Mouse (Mus musculus) gastrocnemius, postnatal 36 days (tissue): ENCODE data around the gene P2rx7. TPM values are rescaled to one million over a fixed set of nuclear protein-coding genes. Genes with fewer than 3 reads are reported as not detected.

Source experiments
- DNase-seq, 2 experiments: peaks; one replicate each; pipeline ENCODE4 v3.0.0; 2022
- intact Hi-C: fragments of 180-260 bp; cut with DNase I; formaldehyde crosslinking; loops from one replicate; pipeline ENCODE4 v1.15.1; 2025
- microRNA-seq, 2 experiments: library from miRNA; unstranded; fragments of <30 nt; microRNA quantifications; one replicate each; pipeline ENCODE4 v1.2.0; 2021
- total RNA-seq, 2 experiments: library from RNA; stranded (reverse); gene quantifications; 2 replicates each; pipeline ENCODE4 v1.2.3; 2021

The P2rx7 gene
- total RNA-seq, 2 experiments from 2014 or later, result 1.3 to 1.9 TPM

DNA sequence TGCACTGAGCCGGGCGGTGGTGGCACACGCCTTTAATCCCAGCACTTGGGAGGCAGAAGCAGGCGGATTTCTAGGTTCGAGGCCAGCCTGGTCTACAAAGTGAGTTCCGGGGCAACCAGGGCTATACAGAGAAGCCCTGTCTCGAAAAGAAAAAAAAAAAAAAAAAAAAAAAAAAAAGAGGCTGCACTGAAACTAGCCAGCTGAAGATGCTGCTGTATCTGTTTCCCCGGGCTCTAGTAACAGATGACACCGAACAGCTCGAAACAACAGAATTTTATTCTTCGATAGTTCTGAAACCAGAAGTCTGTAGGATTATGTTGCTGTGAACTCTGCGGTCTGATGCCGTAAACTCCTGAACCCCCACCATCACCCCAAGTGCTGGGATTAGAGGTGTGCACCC, 81.7 kb downstream of the P2rx7 start:
- intact Hi-C loops, result loop anchor here (5.0 kb wide), 2 partner anchors 98 to 323 kb away; no protein-coding TSS in a partner anchor

DNA sequence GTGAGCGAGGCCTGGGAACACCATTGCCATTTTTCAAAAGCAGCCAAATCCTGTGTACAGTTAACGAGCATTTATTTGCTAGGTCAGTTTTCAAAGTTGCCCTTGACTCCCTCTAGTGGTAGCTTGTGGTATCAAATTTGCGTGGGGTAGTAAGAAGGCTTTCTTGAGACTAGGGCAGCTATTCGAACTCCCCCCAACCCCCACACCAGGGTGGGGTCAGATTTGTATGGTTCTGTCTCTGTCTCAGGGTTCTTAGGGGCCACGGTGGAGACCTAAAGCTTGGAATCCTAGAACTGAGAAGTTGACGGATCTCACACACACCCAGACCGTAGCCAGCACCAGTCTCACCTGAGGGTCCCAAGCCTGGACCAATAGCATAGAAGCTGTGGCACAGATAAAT, 82.4 kb downstream of the P2rx7 start:
- DNase-seq, result peak in 1 of 2 experiments; percentile 29
- intact Hi-C loops, result loop anchor here (5.0 kb wide), 2 partner anchors 99 to 324 kb away; no protein-coding TSS in a partner anchor

More for the DNA sequence above, 81.7 kb downstream of the P2rx7 start:
- DNase-seq, result no peak

GRCm38 (mm10) chr5:122726595-122726994, 82.9 kb downstream of the P2rx7 start:
- intact Hi-C loops, result loop anchor here (5.0 kb wide), 2 partner anchors 99 to 324 kb away; no protein-coding TSS in a partner anchor

GRCm38 (mm10) chr5:122727096-122727495, 83.4 kb downstream of the P2rx7 start:
- no peak for DNase-seq
- intact Hi-C loops, result loop anchor here (5.0 kb wide), 2 partner anchors 100 to 325 kb away; no protein-coding TSS in a partner anchor

More at GRCm38 (mm10) chr5:122726595-122726994, 82.9 kb downstream of the P2rx7 start:
- no peak for DNase-seq

- DNase-seq, result no peak
These were observed 87.1 kb downstream of the P2rx7 start for GRCm38 (mm10) chr5:122730776-122731175.

DNA sequence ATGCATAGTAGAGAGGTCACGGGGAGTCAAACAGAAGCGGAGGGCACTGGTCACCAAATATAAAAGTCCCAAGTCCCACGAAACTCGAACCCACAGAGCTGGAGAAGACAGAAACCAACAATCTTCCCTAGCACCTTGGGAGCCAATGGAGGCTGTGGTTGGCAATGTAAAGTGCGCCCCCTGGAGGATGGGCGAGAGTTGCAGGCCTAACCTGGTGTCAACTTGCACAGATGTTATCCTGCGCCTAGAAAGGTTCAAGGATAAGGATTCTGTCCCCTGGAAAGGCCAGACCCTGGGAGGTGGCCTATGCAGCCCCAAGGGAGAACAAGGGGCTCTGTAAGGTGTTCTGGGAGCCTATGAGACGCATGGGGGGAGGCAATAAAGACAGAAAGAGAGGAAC, 87.6 kb downstream of the P2rx7 start:
- intact Hi-C loops, result loop anchor here (5.0 kb wide), 1 partner anchor 319 kb away; no protein-coding TSS in a partner anchor
- DNase-seq, result peak; percentile 52 to 62

More at GRCm38 (mm10) chr5:122730776-122731175, 87.1 kb downstream of the P2rx7 start:
- intact Hi-C loops, result loop anchor here (5.0 kb wide), 1 partner anchor 318 kb away; no protein-coding TSS in a partner anchor

DNA sequence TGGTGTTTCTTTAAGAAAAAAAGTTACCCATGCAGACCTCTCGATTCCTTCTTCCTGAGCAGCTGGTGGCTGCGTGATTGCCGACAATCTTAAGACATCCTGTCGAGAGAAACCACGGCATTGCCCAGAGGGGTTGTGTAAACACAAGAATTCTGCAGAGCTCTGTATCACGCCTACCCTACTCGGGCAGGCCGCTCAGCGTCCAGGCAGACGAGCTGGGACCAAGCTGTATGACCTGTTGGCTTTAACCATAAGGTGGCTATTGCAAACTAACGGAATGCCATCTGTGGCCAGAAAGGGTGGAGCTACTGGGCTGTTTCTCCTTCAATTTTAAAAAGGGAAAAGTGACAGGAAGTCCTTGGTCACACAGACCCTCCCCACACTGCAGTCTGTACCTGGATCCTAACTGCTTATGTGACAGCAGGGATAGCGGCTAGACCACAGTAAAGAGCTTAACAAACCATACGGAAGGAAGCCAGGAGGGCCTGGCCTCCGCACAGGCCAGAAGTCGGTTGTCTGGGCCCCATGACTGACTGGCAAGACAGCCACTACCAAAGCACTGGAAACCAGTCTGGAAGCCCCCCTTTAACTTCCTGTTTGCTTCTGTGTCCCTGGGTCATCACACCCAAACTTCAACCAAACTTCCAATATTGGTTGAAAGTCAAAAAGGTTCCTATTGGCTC, 88.4 kb downstream of the P2rx7 start:
- DNase-seq, result no peak
- intact Hi-C loops, result loop anchor here (5.0 kb wide), 1 partner anchor 320 kb away; no protein-coding TSS in a partner anchor

DNA sequence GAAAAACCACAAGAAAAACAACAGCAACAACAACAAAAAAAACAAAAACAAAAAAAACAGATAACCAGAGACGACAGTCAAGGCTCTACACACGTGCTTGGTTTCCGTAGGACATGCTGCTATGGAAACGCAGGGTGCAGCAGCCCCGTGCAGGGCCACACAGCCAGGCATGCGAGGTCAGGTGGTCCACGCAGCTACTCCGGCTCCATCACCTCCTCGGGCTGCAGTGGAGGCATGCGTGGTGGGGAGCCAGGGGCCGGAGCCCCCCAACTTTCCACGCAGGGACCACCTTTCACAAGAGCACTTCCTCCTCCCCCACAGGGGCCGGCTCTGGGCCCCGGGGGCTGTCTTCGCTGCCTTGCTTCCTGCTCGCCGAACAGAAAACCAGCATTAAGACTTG, 90.2 kb downstream of the P2rx7 start:
- intact Hi-C loops, result loop anchor here (5.0 kb wide), 1 partner anchor 322 kb away; no protein-coding TSS in a partner anchor

DNA sequence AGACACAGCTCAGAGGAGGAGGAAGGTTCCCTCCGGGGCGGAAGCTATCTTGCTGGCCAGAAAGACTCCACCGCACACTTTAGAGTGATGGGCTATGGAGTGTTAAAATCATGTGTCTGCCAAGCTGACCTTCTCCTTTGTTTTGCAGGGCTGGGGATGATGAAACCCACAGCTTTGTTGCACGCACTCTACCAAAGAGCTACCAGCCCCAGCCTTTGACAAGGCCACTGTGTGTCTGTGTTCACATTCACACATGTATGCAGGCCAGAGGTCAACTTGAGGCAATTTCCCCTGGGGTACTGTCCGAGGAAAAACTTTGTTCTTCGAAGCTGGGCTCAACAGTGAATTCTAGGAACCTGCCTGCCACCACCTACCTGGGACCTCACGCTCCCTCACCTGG, 92.1 kb downstream of the P2rx7 start:
- no peak for DNase-seq
- intact Hi-C loops, result no loop called here

More for the DNA sequence above, 90.2 kb downstream of the P2rx7 start:
- DNase-seq, result no peak

DNA sequence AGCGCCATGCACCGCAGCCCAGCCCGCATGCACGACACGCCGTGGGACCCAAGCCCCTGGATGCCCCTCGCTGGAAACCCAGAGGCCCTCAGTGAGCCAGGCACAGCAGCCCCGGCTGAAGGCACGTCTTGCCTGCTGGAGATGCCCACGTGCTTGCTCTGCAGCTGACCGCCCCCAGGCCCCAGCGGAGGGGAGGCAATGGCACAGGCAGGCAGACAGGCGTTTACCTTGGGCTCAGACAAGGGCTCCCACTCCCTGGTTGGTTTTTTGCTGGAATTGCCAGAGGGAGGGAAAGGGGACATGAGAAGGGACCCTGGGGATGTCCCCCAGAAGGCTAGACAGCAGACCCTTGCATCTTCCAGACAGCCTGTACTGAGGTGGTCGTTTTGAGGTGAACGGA, 93.0 kb downstream of the P2rx7 start:
- intact Hi-C loops, result no loop called here
- DNase-seq, result no peak

Small RNAs within 50 kb of the gene (microRNA-seq; reads per million reads assigned to microRNA genes)
- 0.72 to 1.5 reads per million in 2 experiments for gene Mir8115

Other genes with a start within 250 kb of the P2rx7 start
- gene Anapc7, start 222.2 kb upstream of the P2rx7 start, total RNA-seq, result 10 to 100 TPM; 11.3 to 13.2 TPM
- 100 to 1,000 TPM; 175 to 549 TPM for gene Atp2a2, start 141.7 kb upstream of the P2rx7 start, total RNA-seq
- 1 to 10 TPM; 2.5 to 5.3 TPM for gene Ift81, start 29.4 kb upstream of the P2rx7 start, total RNA-seq
- gene P2rx4, start 63.6 kb downstream of the P2rx7 start, total RNA-seq, result 1 to 10 TPM; 2.8 to 4.4 TPM
- gene Camkk2, start 135.5 kb downstream of the P2rx7 start, total RNA-seq, result 1 to 10 TPM; 5.1 to 5.2 TPM
- 100 to 1,000 TPM; 289 to 361 TPM for gene Anapc5, start 177.4 kb downstream of the P2rx7 start, total RNA-seq
- gene Rnf34, start 206.1 kb downstream of the P2rx7 start, total RNA-seq, result 10 to 100 TPM; 16.2 to 19.4 TPM